Mouse (Mus musculus): ENCODE measurements around the gene Pgpep1.

The Pgpep1 gene

GRCm38 (mm10) chr8:70631436-70631835, 28.8 kb downstream of the Pgpep1 start:
- no peak for DNase-seq (ENCODE audit: low spot score)

- peak; percentile 64 for DNase-seq (ENCODE audit: low spot score)
Measured at GRCm38 (mm10) chr8:70630532-70631381, 29.4 kb downstream of the Pgpep1 start.

- peak; percentile 91 for DNase-seq (ENCODE audit: low spot score)
Measured at GRCm38 (mm10) chr8:70629574-70630531, 30.3 kb downstream of the Pgpep1 start.

GRCm38 (mm10) chr8:70628986-70629490, 31.1 kb downstream of the Pgpep1 start:
- no peak for DNase-seq (ENCODE audit: low spot score)

GRCm38 (mm10) chr8:70627041-70627440, 33.1 kb downstream of the Pgpep1 start:
- no peak for DNase-seq (ENCODE audit: low spot score)

GRCm38 (mm10) chr8:70625104-70625503, 35.1 kb downstream of the Pgpep1 start:
- DNase-seq (ENCODE audit: low spot score): peak; percentile 82

- DNase-seq (ENCODE audit: low spot score): no peak
Measured at GRCm38 (mm10) chr8:70622220-70622619, 38.0 kb downstream of the Pgpep1 start.

GRCm38 (mm10) chr8:70618888-70619334, 41.3 kb downstream of the Pgpep1 start:
- peak; percentile 53 for DNase-seq (ENCODE audit: low spot score)

- DNase-seq (ENCODE audit: low spot score): no peak
Measured at GRCm38 (mm10) chr8:70617985-70618384, 42.2 kb downstream of the Pgpep1 start.

GRCm38 (mm10) chr8:70616645-70617044, 43.5 kb downstream of the Pgpep1 start:
- DNase-seq (ENCODE audit: low spot score): no peak

GRCm38 (mm10) chr8:70615894-70616293, 44.3 kb downstream of the Pgpep1 start, which contains the start of gene Lrrc25:
Lrrc25 (plus strand) TSS chr8:70616155.
- DNase-seq (ENCODE audit: low spot score): no peak

- no peak for DNase-seq (ENCODE audit: low spot score)
Measured at GRCm38 (mm10) chr8:70615281-70615680, 44.9 kb downstream of the Pgpep1 start.

- no peak for DNase-seq (ENCODE audit: low spot score)
Measured at GRCm38 (mm10) chr8:70614469-70614868, 45.7 kb downstream of the Pgpep1 start.

GRCm38 (mm10) chr8:70613763-70614162, 46.4 kb downstream of the Pgpep1 start:
- no peak for DNase-seq (ENCODE audit: low spot score)

GRCm38 (mm10) chr8:70611849-70612248, 48.3 kb downstream of the Pgpep1 start:
- peak; percentile 95 for DNase-seq (ENCODE audit: low spot score)

- DNase-seq (ENCODE audit: low spot score): peak; percentile 82
Measured at GRCm38 (mm10) chr8:70610796-70611771, 49.1 kb downstream of the Pgpep1 start.

- peak; percentile 91 for DNase-seq (ENCODE audit: low spot score)
Measured at GRCm38 (mm10) chr8:70609849-70610795, 50.1 kb downstream of the Pgpep1 start.

GRCm38 (mm10) chr8:70609368-70609848, 50.8 kb downstream of the Pgpep1 start:
- DNase-seq (ENCODE audit: low spot score): peak; percentile 86

- DNase-seq (ENCODE audit: low spot score): no peak
Measured at GRCm38 (mm10) chr8:70608749-70609367, 51.3 kb downstream of the Pgpep1 start, which contains the start of gene Ssbp4. Ssbp4 (minus strand) TSS chr8:70608872.
